Mouse (Mus musculus) frontal cortex, postnatal 25 days (tissue): Measurements from ENCODE around the gene Amz1.

ENCODE experiments used
- DNase-seq, 2 experiments: peaks; one replicate each; pipeline ENCODE4 v3.0.0; 2022; ENCODE audit warnings: low spot score in 2 of 2

The Amz1 gene

GRCm38 (mm10) chr5:140723822-140724221 is at the start of gene Amz1:
Gene Amz1, plus strand, starts transcription at chr5:140724127.
- DNase-seq = peak; percentile 45 to 57

GRCm38 (mm10) chr5:140675079-140675478 is 48.8 kb upstream of the Amz1 start:
- no peak for DNase-seq

DNA sequence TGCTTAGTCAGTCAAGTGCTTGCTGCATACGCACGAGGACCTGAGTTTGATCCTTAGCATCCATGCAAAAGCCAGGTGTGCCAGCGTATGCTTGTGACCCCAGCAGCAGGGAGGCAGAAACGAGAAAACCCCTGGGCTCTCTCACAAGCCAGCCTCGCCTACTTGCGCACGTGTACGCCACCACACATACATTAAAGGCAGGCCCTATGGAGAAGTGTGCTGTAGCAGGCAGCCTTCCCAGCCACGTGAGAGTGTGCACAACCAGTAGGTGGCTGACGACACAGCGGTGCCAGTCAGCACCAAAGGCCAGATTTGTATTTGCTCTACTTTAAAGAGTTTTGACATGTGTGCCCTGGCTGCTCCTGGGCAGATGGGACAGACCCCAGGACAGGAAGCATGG is 48.3 kb upstream of the Amz1 start:
- no peak for DNase-seq

- DNase-seq = no peak
Measured at GRCm38 (mm10) chr5:140677137-140677536, 46.8 kb upstream of the Amz1 start.

- no peak for DNase-seq
Measured at GRCm38 (mm10) chr5:140680051-140680450, 43.9 kb upstream of the Amz1 start.

DNA sequence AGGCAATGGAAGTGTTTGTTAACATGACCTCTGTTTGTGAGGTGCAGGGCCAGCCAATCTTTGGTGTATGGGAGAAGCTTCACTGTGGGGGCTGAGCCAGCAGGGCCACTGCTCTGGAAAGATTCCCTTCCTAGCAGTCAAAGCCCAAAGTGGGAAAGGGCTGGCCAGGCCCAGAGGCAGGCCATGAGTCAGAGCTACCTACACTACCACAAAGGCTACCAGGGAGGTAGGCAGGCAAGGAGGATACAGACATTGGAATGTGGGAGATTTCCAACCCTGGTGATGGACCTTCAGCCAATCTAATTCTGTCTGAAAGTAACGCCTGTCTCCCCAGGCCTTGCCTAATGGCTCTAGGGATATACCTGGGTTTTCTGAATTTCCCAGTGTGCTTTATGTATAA is 43.0 kb upstream of the Amz1 start:
- DNase-seq = no peak

- DNase-seq = no peak
Measured at GRCm38 (mm10) chr5:140682113-140682512, 41.8 kb upstream of the Amz1 start.

DNA sequence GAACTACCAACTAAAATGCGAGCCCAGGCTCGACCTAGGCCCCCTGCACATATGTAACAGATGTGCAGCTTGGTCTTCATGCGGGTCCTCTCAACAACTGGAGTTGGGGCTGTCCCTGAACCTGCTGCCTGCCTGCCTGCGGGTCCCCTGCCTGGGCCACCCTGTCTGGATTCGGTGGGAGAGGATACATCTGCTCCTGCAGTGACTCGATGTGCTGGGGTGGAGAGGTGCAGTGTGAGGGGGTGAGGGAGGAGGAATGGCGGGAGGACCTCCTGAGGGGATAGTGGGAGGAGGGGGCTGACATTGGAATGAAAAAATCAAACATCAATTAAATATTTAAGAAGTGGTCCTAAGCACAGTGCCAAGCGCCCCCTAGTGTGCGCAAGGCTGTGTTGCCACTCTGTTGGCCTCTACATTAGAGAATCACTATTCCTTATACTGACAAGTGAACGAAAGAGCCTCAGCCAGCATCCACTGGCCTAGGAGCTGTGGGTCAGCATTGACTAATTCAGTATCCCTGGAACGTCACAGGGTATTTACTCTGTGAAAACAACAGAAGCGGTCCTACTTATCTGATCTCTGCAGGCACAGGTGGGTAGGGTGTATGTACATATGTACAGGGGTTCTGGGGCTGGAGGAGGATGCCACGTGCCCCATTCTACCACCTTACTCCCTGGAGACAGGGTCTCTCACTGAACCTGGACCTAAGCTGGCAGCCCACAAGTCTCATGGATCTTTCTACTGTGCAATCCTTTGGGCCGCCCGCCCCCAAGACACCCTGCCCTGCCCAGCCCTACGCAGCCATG is 39.4 kb upstream of the Amz1 start:
- DNase-seq = no peak

DNA sequence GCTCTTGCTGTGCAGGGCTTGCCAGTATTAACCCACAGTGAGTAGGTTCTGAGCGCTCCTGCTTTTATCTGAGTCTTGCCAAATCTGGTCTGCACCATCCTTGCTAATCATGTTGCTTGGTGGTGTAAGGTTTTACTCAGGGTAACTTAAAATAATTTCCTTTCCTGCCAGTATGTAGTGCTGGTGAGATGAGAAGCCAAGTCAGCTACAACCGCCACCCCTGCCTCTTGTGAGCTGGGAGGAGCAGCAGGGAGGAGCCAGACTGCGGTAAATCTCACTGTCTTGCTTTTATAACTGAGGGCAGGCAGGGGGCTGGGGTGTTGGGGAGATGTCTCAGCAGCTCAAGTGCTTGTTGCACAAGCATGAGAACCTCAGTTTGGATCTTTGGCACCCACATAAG is 35.5 kb upstream of the Amz1 start:
- no peak for DNase-seq

DNA sequence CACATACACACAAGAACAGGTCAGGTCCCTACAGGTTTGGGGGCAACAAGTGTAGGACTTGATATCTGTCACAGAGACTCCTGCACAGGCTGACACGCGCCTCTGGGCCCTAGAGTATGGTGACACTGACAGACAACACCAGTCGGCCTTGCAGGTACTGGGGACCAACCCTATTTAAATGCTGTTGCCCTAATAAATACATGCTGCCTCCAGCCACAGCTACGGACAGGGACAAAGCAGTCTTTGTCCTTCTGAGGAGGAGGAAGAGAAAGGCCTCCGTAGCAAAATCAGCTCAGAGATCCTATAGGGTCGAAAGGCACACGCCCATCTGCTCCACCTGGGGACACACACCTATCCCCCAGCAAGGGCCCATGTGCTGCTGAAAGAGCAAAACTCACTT is 27.9 kb upstream of the Amz1 start:
- DNase-seq = no peak

- DNase-seq = no peak
Measured at GRCm38 (mm10) chr5:140699776-140700175, 24.2 kb upstream of the Amz1 start.

DNA sequence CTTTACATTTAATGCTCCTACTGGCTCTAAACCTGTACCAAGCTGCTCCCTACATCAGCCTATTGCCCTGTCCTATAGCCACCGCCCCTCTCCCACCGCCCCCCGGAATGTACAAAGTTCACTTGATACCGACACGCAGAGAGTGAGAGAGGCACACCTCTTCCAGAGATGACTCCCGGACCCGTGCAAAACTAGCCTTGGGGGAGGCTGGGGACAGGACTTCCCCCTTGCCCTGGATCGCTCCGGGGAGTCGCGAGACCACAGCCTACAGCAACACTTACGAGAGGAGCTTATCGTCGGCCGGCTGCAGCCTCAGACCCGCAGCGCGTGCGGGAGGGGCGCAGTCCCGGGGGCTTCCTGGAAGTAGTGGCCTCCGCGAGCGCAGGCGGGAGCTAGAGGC is 22.3 kb upstream of the Amz1 start:
- DNase-seq = no peak

- DNase-seq = peak; percentile 89 to 92
Measured at GRCm38 (mm10) chr5:140702103-140702513, 21.8 kb upstream of the Amz1 start, which contains the start of gene Iqce. Gene Iqce, minus strand, starts transcription at chr5:140702378.

GRCm38 (mm10) chr5:140702618-140703175 is 21.2 kb upstream of the Amz1 start:
- no peak for DNase-seq

DNA sequence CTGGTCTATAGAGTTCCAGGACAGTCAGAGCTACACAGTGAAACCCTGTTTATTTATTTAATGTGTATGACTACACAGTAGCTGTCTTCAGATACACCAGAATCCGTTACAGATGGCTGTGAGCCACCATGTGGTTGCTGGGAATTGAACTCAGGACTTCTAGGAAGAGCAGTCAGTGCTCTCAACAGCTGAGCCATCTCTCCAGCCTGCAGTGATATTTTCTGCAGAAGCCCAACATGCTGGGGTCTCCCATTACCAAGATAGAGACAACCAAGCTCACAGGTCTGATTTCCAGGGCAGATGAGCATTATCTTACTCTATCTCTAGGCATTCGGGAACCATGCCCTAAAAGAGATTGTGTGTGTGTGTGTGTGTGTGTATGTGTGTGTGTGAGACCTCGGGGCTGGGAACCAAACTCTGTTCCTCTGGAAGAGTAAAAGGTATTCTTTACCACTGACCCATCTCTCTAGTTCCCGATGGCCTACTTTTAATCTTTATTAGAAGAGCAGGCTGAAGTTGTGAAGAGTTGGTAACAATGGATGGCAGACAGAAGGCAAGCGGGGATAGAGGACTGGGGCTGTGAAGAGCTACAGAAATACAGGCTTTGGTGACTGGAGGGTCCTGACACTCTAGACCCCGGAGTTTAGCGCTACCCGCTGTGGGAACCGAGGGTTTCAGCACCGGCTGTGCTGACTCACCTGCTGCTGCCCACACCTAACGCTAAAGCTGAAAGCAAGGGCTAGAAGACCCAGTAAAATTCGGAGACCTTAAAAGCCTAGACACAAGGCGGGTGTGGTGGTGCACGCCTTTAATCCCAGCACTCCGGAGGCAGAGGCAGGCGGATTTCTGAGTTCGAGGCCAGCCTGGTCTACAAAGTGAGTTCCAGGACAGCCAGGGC is 20.2 kb upstream of the Amz1 start:
- DNase-seq = no peak

DNA sequence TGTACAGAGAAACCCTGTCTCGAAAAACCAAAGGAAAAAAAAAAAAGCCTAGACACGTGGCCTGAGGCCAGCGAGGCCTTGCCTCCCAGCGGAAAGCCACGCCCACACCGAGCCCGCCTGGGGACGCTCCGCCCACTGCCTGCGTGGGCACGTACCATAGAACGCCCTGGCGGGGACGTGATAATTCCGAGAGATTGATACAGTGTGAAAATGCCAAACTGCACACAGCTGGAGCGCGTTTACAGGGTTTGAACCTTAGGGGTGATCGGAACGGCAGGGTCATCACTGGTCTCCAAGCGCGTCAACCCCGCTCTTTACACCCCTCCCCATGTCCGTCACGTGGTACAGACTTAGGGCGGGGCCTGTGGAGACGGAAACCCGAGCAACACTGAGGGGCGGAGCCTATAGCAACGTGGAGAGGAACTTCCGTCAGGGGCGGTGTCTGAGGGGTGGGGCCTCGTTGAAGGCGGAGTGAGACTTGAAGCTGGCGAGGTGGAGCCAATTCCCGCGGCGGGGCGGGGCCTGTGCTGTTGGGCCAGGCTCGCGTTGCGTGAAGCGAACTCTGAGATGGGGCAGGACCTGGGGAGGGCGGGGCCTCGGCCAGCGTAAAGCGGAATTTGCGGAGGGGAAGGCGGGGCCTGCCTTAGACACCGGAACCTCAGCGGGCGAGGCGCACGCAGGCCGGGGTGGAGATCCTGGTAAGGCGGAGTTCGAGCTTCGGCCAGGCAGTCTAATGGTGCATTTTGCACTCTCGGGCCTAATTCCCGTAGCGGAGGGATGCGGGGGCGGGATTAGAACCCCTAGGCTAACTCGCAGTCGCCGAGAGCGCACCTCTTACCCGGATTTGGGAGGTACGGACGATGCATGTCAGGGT is 19.3 kb upstream of the Amz1 start, which contains the start of gene Brat1:
TSS of gene Brat1 (plus strand) at position 634 of the 874 bp plus-strand sequence.
- peak; percentile 97 to 99 for DNase-seq

DNA sequence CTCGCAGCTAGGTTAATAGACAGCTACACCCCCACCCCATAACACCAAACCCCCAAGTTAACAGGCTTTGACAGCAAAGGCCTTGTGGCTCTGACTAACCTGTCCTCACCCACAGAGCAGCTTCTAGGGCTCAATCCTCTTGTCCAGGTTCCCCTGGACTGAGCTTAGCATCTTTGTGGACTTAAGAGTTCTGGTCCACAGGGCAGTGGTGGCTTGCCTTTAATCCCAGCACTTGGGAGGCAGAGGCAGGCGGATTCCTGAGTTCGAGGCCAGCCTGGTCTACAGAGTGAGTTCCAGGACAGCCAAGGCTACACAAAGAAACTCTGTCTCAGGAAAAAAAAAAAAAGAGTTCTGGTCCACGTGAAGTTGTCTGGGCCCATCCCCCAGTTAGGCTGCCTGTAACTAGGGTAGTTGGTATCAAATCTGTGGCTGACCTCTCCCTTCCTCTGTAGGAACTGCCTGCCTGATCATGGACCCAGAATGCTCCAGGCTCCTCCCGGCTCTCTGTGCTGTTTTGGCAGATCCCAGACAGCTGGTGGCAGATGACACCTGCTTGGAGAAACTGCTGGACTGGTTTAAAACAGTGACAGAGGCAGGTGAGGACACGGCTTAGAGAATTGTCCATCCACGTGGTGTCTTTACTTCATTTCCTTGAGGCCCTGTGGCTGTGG is 18.3 kb upstream of the Amz1 start:
- no peak for DNase-seq

DNA sequence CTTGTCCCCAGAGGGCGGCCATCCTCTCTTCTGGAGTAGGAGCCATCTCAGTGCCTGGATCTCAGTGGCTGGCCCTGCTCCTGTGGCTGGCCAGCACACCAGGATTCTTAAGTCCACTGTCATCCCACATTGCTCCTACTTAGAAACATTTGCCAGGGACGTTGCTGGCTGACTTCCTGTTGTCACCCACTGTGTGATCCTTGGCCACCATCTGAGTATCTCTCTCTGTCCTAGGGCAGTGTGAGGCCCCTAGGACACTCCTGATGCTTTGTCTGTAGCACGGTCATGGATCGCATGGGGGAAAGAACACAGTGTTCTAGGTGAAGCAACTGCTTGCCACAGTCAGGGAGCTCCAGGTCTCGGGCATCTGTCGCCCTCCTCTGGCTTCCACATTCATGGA is 13.6 kb upstream of the Amz1 start:
- no peak for DNase-seq

DNA sequence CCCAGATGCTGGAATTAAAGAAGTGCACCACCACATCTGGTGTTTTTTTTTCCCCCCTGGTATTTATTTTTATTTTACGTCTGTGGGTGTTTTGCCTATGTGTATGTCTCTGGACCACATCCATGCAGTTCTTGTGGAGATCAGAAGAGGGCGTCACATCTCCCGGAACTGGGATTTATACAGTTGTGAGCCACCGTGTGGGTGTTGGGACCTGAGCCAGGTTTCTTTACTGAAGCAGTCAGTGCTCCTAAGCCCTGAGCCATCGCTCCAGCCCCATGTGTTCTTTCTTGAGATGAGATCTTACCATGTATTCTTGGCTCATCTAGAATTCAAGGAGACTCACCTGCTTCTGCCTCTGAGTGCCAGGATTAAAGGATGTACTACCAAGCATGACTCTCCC is 12.9 kb upstream of the Amz1 start:
- DNase-seq = no peak

DNA sequence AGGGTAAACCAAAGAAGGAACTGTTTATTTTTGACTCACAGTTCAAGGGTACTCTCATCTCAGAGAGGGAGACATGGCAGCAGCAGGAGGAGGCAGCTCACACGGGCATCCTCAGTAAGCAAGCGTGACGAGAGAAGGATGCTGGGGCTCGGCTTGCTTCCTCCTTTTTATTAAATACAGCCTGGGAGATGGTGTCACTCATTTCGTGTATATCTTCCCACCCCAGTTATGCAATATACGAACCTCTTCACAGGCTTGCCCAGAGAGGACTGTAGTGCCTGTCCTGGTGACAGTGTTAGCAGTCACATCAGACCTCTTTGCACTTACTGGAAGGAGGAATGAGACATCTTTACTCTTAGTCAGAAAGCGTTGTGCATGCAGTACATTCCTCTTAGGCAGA is 3.2 kb upstream of the Amz1 start:
- DNase-seq = no peak

DNA sequence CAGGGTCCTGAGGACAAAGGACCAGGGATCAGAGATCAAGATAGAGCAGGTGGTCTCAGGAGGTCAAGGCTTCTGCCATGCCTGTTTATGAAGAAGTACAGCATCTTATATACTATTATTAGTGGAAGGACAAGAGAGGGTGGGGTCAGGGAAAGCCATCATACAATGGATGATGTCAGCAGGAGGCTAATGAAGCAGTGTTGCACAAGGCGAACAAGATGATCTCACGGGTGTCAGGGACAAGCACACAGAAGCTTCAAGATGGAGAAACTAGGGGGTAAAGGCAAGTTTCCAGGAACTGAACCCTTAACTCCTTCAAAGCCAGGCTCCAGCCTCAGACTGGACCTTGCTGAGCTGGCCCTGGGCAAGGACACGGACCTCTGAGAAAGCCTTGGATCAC is 1.8 kb upstream of the Amz1 start:
- no peak for DNase-seq
